Mouse (Mus musculus): ENCODE measurements at regions not wholly inside any gene's neighbourhood (a gene's known extent, or its start where the extent isn't known, plus 50 kb on each side); places are given as distances from the start of the nearest gene placed in this dataset.

DNA sequence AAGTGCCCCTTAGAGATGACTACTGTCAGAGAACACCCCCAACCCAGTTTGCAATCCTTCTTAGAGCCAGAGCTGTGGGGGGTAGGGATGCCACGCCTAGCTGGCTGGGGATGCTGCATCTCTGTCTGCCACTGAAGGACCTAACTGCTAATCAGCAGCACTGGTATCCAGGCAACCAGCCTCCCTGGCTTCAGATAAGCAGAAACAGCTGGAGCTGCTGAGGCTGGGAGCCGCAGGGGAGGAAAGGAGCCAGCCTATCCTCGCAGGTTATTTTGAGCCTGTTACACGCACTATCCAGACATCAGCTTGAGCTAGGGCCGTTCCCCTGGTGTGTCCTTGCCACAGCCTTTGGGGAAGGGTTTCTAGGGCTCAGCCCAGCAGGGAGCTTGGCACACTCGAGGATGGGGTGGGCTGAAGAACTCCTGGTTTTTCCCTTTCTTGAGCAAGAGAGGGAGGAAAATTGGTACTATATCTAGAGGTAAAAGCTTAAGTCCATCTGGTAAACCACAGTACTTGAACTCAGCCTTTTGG is 68.4 kb downstream of the Irf2bpl start:
- Histone ChIP-seq H3K4me3 (ENCODE audit: control insufficient read depth, low read depth, low read length) (no peak overlapping the region), H3K27me3 (ENCODE audit: control insufficient read depth, insufficient read depth, low read length) (no peaks in the 10 kb centered on the region), H3K36me3 (ENCODE audit: control insufficient read depth, insufficient read depth, low read length) (no peaks in the 10 kb centered on the region), H3K27ac (ENCODE audit: control insufficient read depth, insufficient read depth, low read depth, low read length) (no peak overlapping the region; the same call in 1 of the 2 replicates), H3K4me1 (ENCODE audit: control insufficient read depth, insufficient read depth, low read length) (peaks cover 6% of the 10 kb centered on the region; the same call in 1 of the 2 replicates)
- no peak for TF ChIP-seq POLR2A (IDR thresholded peaks at IDR 0.05; ENCODE audit: control insufficient read depth, low read depth, low read length)
- no peak for TF ChIP-seq CTCF (IDR thresholded peaks at IDR 0.05; ENCODE audit: control insufficient read depth, insufficient read depth, insufficient replicate concordance, low read depth, low read length)

DNA sequence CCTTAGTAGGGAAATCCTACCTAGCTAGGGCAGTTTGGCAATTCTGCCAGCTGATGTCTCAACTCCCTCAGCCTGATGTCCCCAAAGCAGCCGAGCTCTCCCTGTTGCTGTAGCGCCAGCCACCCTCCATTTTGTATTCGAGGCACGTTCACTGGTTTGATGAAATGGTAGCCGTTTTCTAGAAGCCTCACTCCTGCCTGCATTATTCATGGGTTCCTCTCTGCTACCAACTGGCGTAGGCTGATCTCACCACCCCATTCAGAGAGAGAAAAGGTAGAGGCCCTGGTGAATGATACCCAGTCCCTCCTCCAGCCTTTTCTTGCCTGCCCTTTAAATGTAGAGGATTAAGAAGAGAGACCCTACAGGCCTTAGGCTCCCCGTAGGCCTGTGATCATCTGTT is 69.9 kb downstream of the Irf2bpl start:
- Histone ChIP-seq H3K4me1 (ENCODE audit: control insufficient read depth, insufficient read depth, low read length) (peaks cover 8% of the 10 kb centered on the region; the same call in 1 of the 2 replicates), H3K4me3 (ENCODE audit: control insufficient read depth, low read depth, low read length) (no peak overlapping the region), H3K27ac (ENCODE audit: control insufficient read depth, insufficient read depth, low read depth, low read length) (no peak overlapping the region), H3K27me3 (ENCODE audit: control insufficient read depth, insufficient read depth, low read length) (no peaks in the 10 kb centered on the region), H3K36me3 (ENCODE audit: control insufficient read depth, insufficient read depth, low read length) (no peaks in the 10 kb centered on the region)
- TF ChIP-seq CTCF (IDR thresholded peaks at IDR 0.05; ENCODE audit: control insufficient read depth, insufficient read depth, insufficient replicate concordance, low read depth, low read length) (no peak), POLR2A (IDR thresholded peaks at IDR 0.05; ENCODE audit: control insufficient read depth, low read depth, low read length) (no peak)

All from testis, adult 2 months (tissue).